Mouse (Mus musculus) lung, adult 10 weeks (tissue): Measurements from ENCODE around the gene Hoxa10. TPM values are rescaled to one million over a fixed set of nuclear protein-coding genes. Genes with fewer than 3 reads are reported as not detected.

Experiments
- polyA plus RNA-seq: library from polyadenylated mRNA; stranded (reverse); fragments of 350-450 nt; fragmentation: Illumina TruSeq; extraction: RNeasy Lipid Tissue Mini Kit (QIAGEN cat#74804); gene quantifications from one replicate; pipeline ENCODE4 v1.2.3, GENCODE M21; 2014; ENCODE audit warnings: low read depth, low replicate concordance; ENCODE audit not compliant: insufficient read depth

Hoxa10 gene
- polyA plus RNA-seq = not detected

GRCm38 (mm10) chr6:52240389-52241000, at the start of gene Hoxa10:
TSS of gene Hoxa10 (minus strand) at chr6:52240854.

GRCm38 (mm10) chr6:52260654-52261575, 20.3 kb upstream of the Hoxa10 start, which contains the start of gene Hoxa13:
TSS of gene Hoxa13 (minus strand) at chr6:52260880.

GRCm38 (mm10) chr6:52245757-52246142, 5.1 kb upstream of the Hoxa10 start, which contains the start of gene Hoxa11:
TSS of gene Hoxa11 (minus strand) at chr6:52245810.

GRCm38 (mm10) chr6:52230516-52231165, 10.0 kb downstream of the Hoxa10 start, which contains the start of gene Hoxa9:
TSS of gene Hoxa9 (minus strand) at chr6:52231089.

GRCm38 (mm10) chr6:52221337-52221992, 19.2 kb downstream of the Hoxa10 start, which contains the start of gene Hoxa7:
TSS of gene Hoxa7 (minus strand) at chr6:52221854.

GRCm38 (mm10) chr6:52213119-52213986, 27.3 kb downstream of the Hoxa10 start, which contains the start of the genes Hoxa3 and Gm28308:
TSS of gene Hoxa3 (minus strand) at chr6:52213336.
TSS of gene Gm28308 (minus strand) at chr6:52213339.

GRCm38 (mm10) chr6:52208072-52208867, 32.4 kb downstream of the Hoxa10 start, which contains the start of gene Hoxa6:
TSS of gene Hoxa6 (minus strand) at chr6:52208722.

GRCm38 (mm10) chr6:52204050-52204752, 36.5 kb downstream of the Hoxa10 start, which contains the start of gene Hoxa5:
TSS of gene Hoxa5 (minus strand) at chr6:52204587.

GRCm38 (mm10) chr6:52190906-52191810, 49.5 kb downstream of the Hoxa10 start, which contains the start of gene Hoxa4:
TSS of gene Hoxa4 (minus strand) at chr6:52191753.

Other genes with a start within 250 kb of the Hoxa10 start
- gene Skap2, start 228.3 kb downstream of the Hoxa10 start, polyA plus RNA-seq = 57.1 TPM
- 1.4 TPM for gene Hoxa1, start 82.5 kb downstream of the Hoxa10 start, polyA plus RNA-seq
- 3.1 TPM for gene Hoxa2, start 76.0 kb downstream of the Hoxa10 start, polyA plus RNA-seq
- 0.45 TPM for gene 5730596B20Rik, start 63.4 kb downstream of the Hoxa10 start, polyA plus RNA-seq
- 5.2 TPM for gene Hoxa4, start 49.1 kb downstream of the Hoxa10 start, polyA plus RNA-seq
- gene Hoxa5, start 36.3 kb downstream of the Hoxa10 start, polyA plus RNA-seq = 27.9 TPM
- gene Hoxa6, start 32.1 kb downstream of the Hoxa10 start, polyA plus RNA-seq = not detected
- 4.2 TPM for gene Hoxa3, start 27.5 kb downstream of the Hoxa10 start, polyA plus RNA-seq
- 0.42 TPM for gene Gm28308, start 27.5 kb downstream of the Hoxa10 start, polyA plus RNA-seq
- gene Hoxa7, start 19.0 kb downstream of the Hoxa10 start, polyA plus RNA-seq = 5.9 TPM
- gene Hoxa9, start 9.8 kb downstream of the Hoxa10 start, polyA plus RNA-seq = not detected
- gene Hoxa11, start 5.0 kb upstream of the Hoxa10 start, polyA plus RNA-seq = not detected
- not detected for gene Hoxa13, start 20.0 kb upstream of the Hoxa10 start, polyA plus RNA-seq
- not detected for gene Evx1, start 72.6 kb upstream of the Hoxa10 start, polyA plus RNA-seq